Mouse (Mus musculus) MN1 (cell line): Measurements from ENCODE around the gene Cwc22.

Experiments used
- DNase-seq: peaks from one replicate; pipeline ENCODE4 v3.0.0-alpha.2; 2016; ENCODE audit warnings: low spot score

Gene Cwc22

GRCm38 (mm10) chr2:77945596-77946485, at the start of gene Cwc22:
Gene Cwc22 (minus strand): TSS chr2:77946375.
- DNase-seq: peak; percentile 94

GRCm38 (mm10) chr2:77993727-77994401, 47.7 kb upstream of the Cwc22 start:
- DNase-seq: no peak

- DNase-seq: no peak
These were observed 46.9 kb upstream of the Cwc22 start for GRCm38 (mm10) chr2:77992951-77993604.

GRCm38 (mm10) chr2:77990820-77991219, 44.6 kb upstream of the Cwc22 start:
- DNase-seq: no peak

GRCm38 (mm10) chr2:77990121-77990520, 43.9 kb upstream of the Cwc22 start:
- no peak for DNase-seq

- DNase-seq: no peak
These were observed 43.2 kb upstream of the Cwc22 start for GRCm38 (mm10) chr2:77989390-77989789.

- DNase-seq: no peak
These were observed 40.0 kb upstream of the Cwc22 start for GRCm38 (mm10) chr2:77985991-77986730.

GRCm38 (mm10) chr2:77984209-77984608, 38.0 kb upstream of the Cwc22 start:
- DNase-seq: no peak

GRCm38 (mm10) chr2:77981826-77982225, 35.7 kb upstream of the Cwc22 start:
- no peak for DNase-seq

- DNase-seq: no peak
These were observed 34.5 kb upstream of the Cwc22 start for GRCm38 (mm10) chr2:77980696-77981095.

- no peak for DNase-seq
These were observed 33.3 kb upstream of the Cwc22 start for GRCm38 (mm10) chr2:77979519-77979918.

GRCm38 (mm10) chr2:77979081-77979480, 32.9 kb upstream of the Cwc22 start:
- DNase-seq: no peak

- DNase-seq: no peak
These were observed 32.1 kb upstream of the Cwc22 start for GRCm38 (mm10) chr2:77978256-77978655.

GRCm38 (mm10) chr2:77976321-77976920, 30.2 kb upstream of the Cwc22 start:
- DNase-seq: no peak

GRCm38 (mm10) chr2:77975606-77976005, 29.4 kb upstream of the Cwc22 start:
- no peak for DNase-seq

GRCm38 (mm10) chr2:77974986-77975385, 28.8 kb upstream of the Cwc22 start:
- DNase-seq: no peak

- no peak for DNase-seq
These were observed 28.2 kb upstream of the Cwc22 start for GRCm38 (mm10) chr2:77974366-77974765.

- DNase-seq: no peak
These were observed 27.1 kb upstream of the Cwc22 start for GRCm38 (mm10) chr2:77973296-77973695.

- no peak for DNase-seq
These were observed 26.4 kb upstream of the Cwc22 start for GRCm38 (mm10) chr2:77972541-77972940.

GRCm38 (mm10) chr2:77971871-77972270, 25.7 kb upstream of the Cwc22 start:
- no peak for DNase-seq

- DNase-seq: no peak
These were observed 25.2 kb upstream of the Cwc22 start for GRCm38 (mm10) chr2:77971361-77971760.

GRCm38 (mm10) chr2:77970556-77970955, 24.4 kb upstream of the Cwc22 start:
- DNase-seq: no peak
